8 mouse cellular contexts compared by ENCODE assay signal in the genomic region with DNA sequence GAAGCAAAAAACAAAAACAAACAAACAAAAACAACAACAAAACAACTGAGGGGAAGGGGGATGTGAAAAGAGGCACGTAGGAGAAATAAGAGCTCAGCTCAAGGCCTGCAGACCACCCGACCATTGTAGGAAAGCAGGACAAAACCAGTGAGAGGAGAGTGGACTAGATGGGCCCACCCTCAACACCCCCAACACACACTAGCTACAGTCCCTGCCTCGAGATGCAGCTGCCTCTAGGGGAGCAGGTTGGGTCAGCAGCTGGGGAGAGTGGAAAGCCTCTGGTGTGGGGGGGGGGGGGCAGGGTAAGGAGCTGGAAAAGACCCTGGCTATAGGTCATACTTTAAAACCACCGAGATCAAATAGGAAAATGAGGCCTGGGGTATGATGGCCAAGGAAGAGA. TPM values are rescaled to one million over a fixed set of nuclear protein-coding genes. Genes with fewer than 3 reads are reported as not detected.
DNase-seq lines count a peak whose midpoint lies in the region; ATAC-seq and TF ChIP-seq lines count a peak whose summit lies in the region.

No protein-coding gene starts in this region.

- no peak for DNase-seq in kidney, adult 11 months
- DNase-seq in forebrain, embryonic 10.5 days (ENCODE audit: extremely low spot score, low spot score) = peak; percentile 41
- no peak for DNase-seq in limb, embryonic 10.5 days (ENCODE audit: low spot score)
- DNase-seq in frontal cortex, postnatal 14 days (ENCODE audit: low spot score in 2 of 2) = no peak
- no peak for DNase-seq in layer of hippocampus, postnatal 36 days
- no peak for DNase-seq in adipocyte (ENCODE audit: low spot score)

- H3K36me3 ChIP-seq in kidney, embryonic 15.5 days = 0 out of 2 replicates have a peak, but pooled peaks cover 3% of the 10 kb centered on the region
- peaks cover 12% of the 10 kb centered on the region for H3K36me3 ChIP-seq in forebrain, embryonic 10.5 days (replicated peaks)
- H3K36me3 ChIP-seq in limb, embryonic 10.5 days = no peaks in the 10 kb centered on the region

- H3K27ac ChIP-seq in kidney, embryonic 15.5 days = peak overlapping the region; percentile 99
- peak overlapping the region; percentile 99 for H3K27ac ChIP-seq in forebrain, embryonic 10.5 days
- peak overlapping the region; percentile 88 for H3K27ac ChIP-seq in limb, embryonic 10.5 days
- H3K27ac ChIP-seq in olfactory bulb, adult 2 months (ENCODE audit: insufficient read depth, low read depth, low read length) = peak overlapping the region; percentile 75; the same call in 1 of the 2 replicates

- ATAC-seq in kidney, embryonic 15.5 days (replicated peaks; ENCODE audit: low FRiP score) = no peak

- 10% methylated on average over 4 of the region's 4 CpGs for WGBS in kidney, embryonic 15.5 days
- WGBS in forebrain, embryonic 10.5 days = 6% methylated on average over 4 of the region's 4 CpGs
- WGBS in limb, embryonic 10.5 days = 14% methylated on average over 4 of the region's 4 CpGs
- 40% methylated on average over 4 of the region's 4 CpGs for WGBS in olfactory bulb, adult 2 months

- no peaks in the 10 kb centered on the region for H3K9me3 ChIP-seq in kidney, embryonic 15.5 days (replicated peaks)
- no peaks in the 10 kb centered on the region for H3K9me3 ChIP-seq in forebrain, embryonic 10.5 days
- no peaks in the 10 kb centered on the region for H3K9me3 ChIP-seq in limb, embryonic 10.5 days (replicated peaks)

- H3K4me2 ChIP-seq in kidney, embryonic 15.5 days = peak overlapping the region; percentile 82

- peak overlapping the region; percentile 75 for H3K9ac ChIP-seq in kidney, embryonic 15.5 days

- TF ChIP-seq CTCF in olfactory bulb, adult 2 months (IDR thresholded peaks at IDR 0.05; ENCODE audit: insufficient read depth, low read depth, low read length) = no peak

- no peaks in the 10 kb centered on the region for H3K27me3 ChIP-seq in kidney, embryonic 15.5 days
- H3K27me3 ChIP-seq in forebrain, embryonic 10.5 days (ENCODE audit: poor library complexity, severe bottlenecking) = peaks cover 53% of the 10 kb centered on the region
- peaks cover 68% of the 10 kb centered on the region for H3K27me3 ChIP-seq in limb, embryonic 10.5 days (ENCODE audit: low read depth, poor library complexity, severe bottlenecking)

- no peak for TF ChIP-seq POLR2A in olfactory bulb, adult 2 months (IDR thresholded peaks at IDR 0.05; ENCODE audit: insufficient read depth, low read depth, low read length)

- peaks cover 72% of the 10 kb centered on the region for H3K4me1 ChIP-seq in kidney, embryonic 15.5 days
- peaks cover 88% of the 10 kb centered on the region for H3K4me1 ChIP-seq in forebrain, embryonic 10.5 days
- peaks cover 68% of the 10 kb centered on the region for H3K4me1 ChIP-seq in limb, embryonic 10.5 days
- peaks cover 47% of the 10 kb centered on the region for H3K4me1 ChIP-seq in olfactory bulb, adult 2 months (ENCODE audit: control insufficient read depth, insufficient read depth, low read length)

- peak overlapping the region; percentile 72 for H3K4me3 ChIP-seq in kidney, embryonic 15.5 days (replicated peaks)
- peak overlapping the region; percentile 64 for H3K4me3 ChIP-seq in forebrain, embryonic 10.5 days
- H3K4me3 ChIP-seq in limb, embryonic 10.5 days = peak overlapping the region; percentile 68
- peak overlapping the region; percentile 61; the same call in 1 of the 2 replicates for H3K4me3 ChIP-seq in olfactory bulb, adult 2 months (ENCODE audit: insufficient read depth, low read depth, low read length)

RNA-seq across cellular contexts. Expression of a gene that starts 1.8 kb away (rescaled TPM):
- 83.0 and 86.1 TPM in 2 replicates for polyA plus RNA-seq in kidney, embryonic 15.5 days (2015; fragmentation: Nextera tagmentation; extraction: Ambion mirVana)
- 105 and 112 TPM in 2 replicates for polyA plus RNA-seq in forebrain, embryonic 10.5 days (2016; fragmentation: Nextera tagmentation; extraction: Ambion mirVana)
- polyA plus RNA-seq in limb, embryonic 10.5 days (2016; fragmentation: Nextera tagmentation; extraction: Ambion mirVana) = 18.3 and 21.9 TPM in 2 replicates
- polyA plus RNA-seq in olfactory bulb, adult 2 months (2012; ENCODE audit: insufficient read depth, insufficient read length, low replicate concordance, missing spikeins) = not detected in 2 replicates
- total RNA-seq in layer of hippocampus, postnatal 36 days (2021) = 10 to 100 TPM; 62.7 to 63.9 TPM

RNA-seq across cellular contexts. Expression of a gene that starts 29.1 kb away (rescaled TPM):
- 48.5 and 49.9 TPM in 2 replicates for polyA plus RNA-seq in kidney, embryonic 15.5 days (2015; fragmentation: Nextera tagmentation; extraction: Ambion mirVana)
- polyA plus RNA-seq in forebrain, embryonic 10.5 days (2016; fragmentation: Nextera tagmentation; extraction: Ambion mirVana) = 59.3 and 62.3 TPM in 2 replicates
- polyA plus RNA-seq in limb, embryonic 10.5 days (2016; fragmentation: Nextera tagmentation; extraction: Ambion mirVana) = 67.0 and 72.4 TPM in 2 replicates
- polyA plus RNA-seq in olfactory bulb, adult 2 months (2012; ENCODE audit: insufficient read depth, insufficient read length, low replicate concordance, missing spikeins) = not detected in 2 replicates
- total RNA-seq in layer of hippocampus, postnatal 36 days (2021) = 10 to 100 TPM; 31.1 to 32.1 TPM

RNA-seq across cellular contexts. Expression of a gene that starts 35.2 kb away (rescaled TPM):
- 15.9 and 18.8 TPM in 2 replicates for polyA plus RNA-seq in kidney, embryonic 15.5 days (2015; fragmentation: Nextera tagmentation; extraction: Ambion mirVana)
- polyA plus RNA-seq in forebrain, embryonic 10.5 days (2016; fragmentation: Nextera tagmentation; extraction: Ambion mirVana) = 19.3 and 20.2 TPM in 2 replicates
- 21.1 and 21.5 TPM in 2 replicates for polyA plus RNA-seq in limb, embryonic 10.5 days (2016; fragmentation: Nextera tagmentation; extraction: Ambion mirVana)
- polyA plus RNA-seq in olfactory bulb, adult 2 months (2012; ENCODE audit: insufficient read depth, insufficient read length, low replicate concordance, missing spikeins) = not detected in 2 replicates
- total RNA-seq in layer of hippocampus, postnatal 36 days (2021) = 10 to 100 TPM; 41.8 to 43.4 TPM

RNA-seq across cellular contexts. Expression of a gene that starts 59.1 kb away (rescaled TPM):
- polyA plus RNA-seq in kidney, embryonic 15.5 days (2015; fragmentation: Nextera tagmentation; extraction: Ambion mirVana) = 0.26 TPM in 2 replicates
- polyA plus RNA-seq in forebrain, embryonic 10.5 days (2016; fragmentation: Nextera tagmentation; extraction: Ambion mirVana) = 0.12 and 0.14 TPM in 2 replicates
- 0.08 and 0.24 TPM in 2 replicates for polyA plus RNA-seq in limb, embryonic 10.5 days (2016; fragmentation: Nextera tagmentation; extraction: Ambion mirVana)
- not detected in 2 replicates for polyA plus RNA-seq in olfactory bulb, adult 2 months (2012; ENCODE audit: insufficient read depth, insufficient read length, low replicate concordance, missing spikeins)
- total RNA-seq in layer of hippocampus, postnatal 36 days (2021) = not detected

Comparison
In these comparisons a context has a peak if more than half of its experiments do, and no peak if none do; other contexts are left out.
1. RNA of a gene that starts 29.1 kb away (polyA plus RNA-seq): 67.0 to 72.4 TPM in limb, embryonic 10.5 days, 59.3 to 62.3 TPM in forebrain, embryonic 10.5 days and 48.5 to 49.9 TPM in kidney, embryonic 15.5 days; not detected in olfactory bulb, adult 2 months; every median in the first group is over 10 times any median in the second.
2. RNA of a gene that starts 35.2 kb away (polyA plus RNA-seq): 21.1 to 21.5 TPM in limb, embryonic 10.5 days, 19.3 to 20.2 TPM in forebrain, embryonic 10.5 days and 15.9 to 18.8 TPM in kidney, embryonic 15.5 days; not detected in olfactory bulb, adult 2 months; every median in the first group is over 10 times any median in the second.
3. Peak in every context shown above with its lines, with median percentiles within 50 percentile points of each other: H3K27ac ChIP-seq and H3K4me3 ChIP-seq.